Mouse (Mus musculus) ES-Bruce4 (cell line): Measurements from ENCODE around the gene Dusp22.

Source experiments
- CTCF ChIP-seq: IDR thresholded peaks from one replicate; pipeline ENCODE4 v1.8.1; 2011; ENCODE audit warnings: low read depth, low read length
- POLR2A ChIP-seq: IDR thresholded peaks from one replicate; pipeline ENCODE4 v1.8.1; 2011; ENCODE audit warnings: low read length; ENCODE audit not compliant: insufficient read depth

- TF ChIP-seq POLR2A (no peak), CTCF (no peak)
Observed at GRCm38 (mm10) chr13:30653051-30653450, 6.7 kb upstream of the Dusp22 start.
